Mouse (Mus musculus) layer of hippocampus, adult 8-10 months (tissue): ENCODE data around the gene Pld3. TPM values are rescaled to one million over a fixed set of nuclear protein-coding genes. Genes with fewer than 3 reads are reported as not detected.

ENCODE experiments used
- DNase-seq, 2 experiments: peaks; one replicate each; pipeline ENCODE4 v3.0.0; 2022; ENCODE audit warnings: low spot score in 2 of 2
- total RNA-seq, 4 experiments: library from RNA; stranded (reverse); gene quantifications; 2 replicates each; pipeline ENCODE4 v1.2.4; 2022

The Pld3 gene
- total RNA-seq, 4 experiments from 2014 or later: 559 to 594 (median 575) TPM

DNA sequence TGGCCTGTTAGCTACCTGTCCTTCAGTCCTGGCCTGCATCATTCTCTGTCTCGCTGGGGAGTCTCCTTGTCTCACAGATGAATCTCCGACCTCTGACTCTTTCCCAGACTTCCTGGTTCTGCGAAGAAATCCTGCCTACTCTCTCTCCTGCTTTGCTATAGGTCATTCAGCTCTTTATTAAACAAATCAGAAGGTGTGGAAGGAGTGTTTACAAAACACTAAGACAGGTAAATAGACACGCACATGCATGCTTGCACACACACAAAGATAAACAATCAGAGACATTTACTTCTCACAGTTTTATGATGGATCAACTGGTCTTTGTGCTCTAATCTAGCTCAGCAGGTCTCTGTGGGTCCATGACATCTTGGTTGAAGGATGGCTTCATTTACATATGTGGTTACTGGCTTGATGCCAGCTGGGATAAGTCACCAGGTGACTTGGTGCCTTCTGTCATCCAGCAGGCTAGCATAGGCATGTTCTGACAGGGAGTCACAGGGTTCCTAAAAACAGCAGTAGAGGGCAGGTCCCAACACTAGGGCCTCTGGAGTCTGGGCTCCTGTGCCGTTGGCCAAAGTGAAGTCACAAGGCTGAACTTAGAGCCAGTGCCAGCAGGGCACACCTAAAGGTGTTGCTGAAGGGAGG lies 16.7 kb upstream of the Pld3 start:
- no peak for DNase-seq

DNA sequence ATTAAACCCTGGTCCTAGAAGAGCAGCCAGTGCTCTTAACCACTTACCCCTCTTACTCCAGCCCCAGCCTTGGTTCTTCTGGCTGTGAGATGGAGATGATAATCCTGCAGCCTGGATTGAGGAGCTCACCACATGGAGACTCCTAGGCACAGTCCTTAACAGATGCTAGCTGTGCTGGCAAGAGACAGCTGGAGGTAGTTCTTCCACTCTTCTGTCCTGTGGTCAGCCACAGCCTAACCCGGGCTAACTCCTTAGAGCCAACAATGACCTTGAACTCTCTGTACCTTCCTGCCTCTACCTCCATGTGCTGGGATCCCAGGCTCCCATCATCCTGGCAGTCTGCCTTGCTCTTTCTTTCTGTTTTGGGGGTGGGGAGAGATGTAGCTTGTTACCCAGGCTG lies 8.0 kb upstream of the Pld3 start:
- no peak for DNase-seq

DNA sequence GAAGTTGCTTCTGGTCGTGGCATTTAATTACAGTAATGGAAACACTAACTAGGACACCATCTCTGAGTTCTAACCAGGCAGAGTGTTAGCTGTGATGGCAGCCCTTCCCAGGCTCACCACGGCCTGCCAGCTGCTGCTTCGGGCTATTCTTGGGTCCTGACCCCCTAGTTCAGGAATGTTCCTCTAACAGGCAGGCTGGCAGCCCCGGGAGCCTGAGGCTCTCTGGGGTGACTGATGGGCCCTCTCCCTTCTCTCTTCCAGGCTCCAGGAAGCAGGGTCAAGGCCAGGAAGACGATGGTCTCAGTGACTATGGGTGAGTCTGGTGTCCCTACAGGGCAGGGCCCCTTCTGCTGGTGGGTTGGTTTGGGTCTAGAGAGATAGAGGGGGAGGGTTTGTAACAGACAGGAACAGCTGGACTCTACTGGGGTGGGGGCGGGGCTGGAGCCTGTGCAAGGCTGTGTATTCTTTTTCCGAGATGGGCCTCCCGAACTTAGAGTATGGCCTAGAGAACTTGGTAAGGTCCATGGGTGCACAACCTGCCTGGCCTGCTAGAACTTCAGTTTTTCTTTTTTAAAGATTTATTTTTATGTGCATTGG lies 7.4 kb upstream of the Pld3 start:
- DNase-seq: no peak

DNA sequence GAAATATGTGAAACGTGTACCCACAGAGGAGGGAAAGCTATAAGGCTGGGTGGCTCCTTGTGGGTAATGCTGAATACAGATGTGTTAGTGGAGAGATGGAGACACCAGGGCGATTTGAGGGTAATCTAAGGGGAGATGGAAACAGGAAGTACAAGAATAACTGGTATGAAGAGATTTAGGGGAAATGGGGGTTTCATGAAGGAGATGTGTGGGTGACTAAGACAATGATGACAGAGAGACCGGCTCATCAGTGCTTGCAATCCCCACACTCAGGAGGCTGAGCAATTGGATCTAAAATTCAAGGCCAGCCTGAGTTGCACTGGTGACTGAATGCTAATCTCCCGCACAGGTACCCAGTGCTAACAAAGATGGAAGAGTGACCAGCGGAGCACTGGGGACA lies 948 bp downstream of the Pld3 start:
- DNase-seq: no peak

DNA sequence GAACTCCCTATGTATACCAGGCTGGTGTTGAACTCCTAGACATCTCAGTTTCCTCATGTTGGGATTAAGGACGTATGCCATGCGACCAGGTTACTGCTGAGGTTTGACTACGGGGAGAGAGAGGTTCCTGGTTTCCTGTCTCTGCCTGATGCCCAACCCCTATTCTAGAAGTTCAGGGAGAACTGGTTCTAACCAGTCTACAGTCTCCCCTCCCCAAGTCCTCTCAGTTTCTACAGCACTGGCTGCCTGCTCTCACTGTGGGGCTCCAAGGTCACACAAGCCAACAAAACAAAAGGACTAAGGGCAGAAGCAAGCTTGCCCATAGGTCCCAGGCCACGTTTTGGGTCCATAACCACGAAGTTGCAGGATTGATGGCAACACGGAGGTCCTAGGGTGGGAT lies 3.4 kb downstream of the Pld3 start:
- DNase-seq: no peak

DNA sequence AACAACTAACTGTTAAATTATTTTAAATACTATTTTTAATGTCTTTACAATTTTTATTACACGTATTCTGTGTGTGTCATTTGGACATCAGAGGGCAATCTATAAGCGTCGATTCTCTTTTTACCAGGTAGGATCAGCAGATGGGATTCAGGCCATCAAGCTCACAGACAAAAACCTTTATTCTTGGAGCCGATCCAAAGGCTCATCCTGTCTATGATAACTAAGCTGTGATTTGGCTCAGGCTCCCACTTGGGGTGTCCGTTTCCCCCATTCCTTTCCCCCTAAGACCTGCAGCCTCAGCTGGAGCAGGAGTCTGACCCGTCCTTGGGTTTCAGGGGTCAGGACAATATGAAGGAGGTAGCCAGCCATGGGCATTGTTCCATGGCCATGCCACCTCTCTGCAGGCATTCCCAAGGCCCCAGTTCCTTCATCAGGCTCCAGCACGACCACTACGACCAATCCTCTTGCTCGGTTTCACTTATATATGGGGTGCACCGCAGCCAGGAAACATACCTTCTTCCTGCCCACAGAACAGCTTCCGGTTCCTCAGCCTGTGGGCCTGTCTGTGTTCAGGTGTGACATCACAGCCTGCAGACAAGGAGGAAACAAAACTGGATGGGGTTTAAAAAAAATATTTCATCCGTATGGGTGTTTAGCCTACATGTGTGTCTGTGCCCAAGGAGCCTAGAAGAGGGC lies 8.2 kb downstream of the Pld3 start:
- no peak for DNase-seq

DNA sequence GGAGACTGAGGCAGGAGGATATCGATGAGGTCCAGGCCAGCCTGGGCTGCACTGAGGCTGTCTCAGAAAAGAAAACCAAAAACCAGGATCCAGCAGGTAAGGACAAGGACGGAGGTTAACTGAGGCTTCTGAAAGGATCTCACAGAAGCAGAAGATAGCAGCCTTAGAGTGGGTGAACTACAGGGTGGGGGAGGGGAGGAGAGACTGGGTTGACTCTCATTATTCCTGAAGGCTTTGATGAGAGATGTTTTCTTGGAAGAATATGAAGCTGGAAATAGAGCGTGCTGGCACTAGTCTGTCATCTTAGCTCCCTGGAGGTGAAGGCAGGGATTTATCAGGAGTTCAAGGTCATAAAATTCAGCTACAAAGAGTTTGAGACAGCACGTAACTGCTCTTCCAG lies 9.2 kb downstream of the Pld3 start:
- no peak for DNase-seq

DNA sequence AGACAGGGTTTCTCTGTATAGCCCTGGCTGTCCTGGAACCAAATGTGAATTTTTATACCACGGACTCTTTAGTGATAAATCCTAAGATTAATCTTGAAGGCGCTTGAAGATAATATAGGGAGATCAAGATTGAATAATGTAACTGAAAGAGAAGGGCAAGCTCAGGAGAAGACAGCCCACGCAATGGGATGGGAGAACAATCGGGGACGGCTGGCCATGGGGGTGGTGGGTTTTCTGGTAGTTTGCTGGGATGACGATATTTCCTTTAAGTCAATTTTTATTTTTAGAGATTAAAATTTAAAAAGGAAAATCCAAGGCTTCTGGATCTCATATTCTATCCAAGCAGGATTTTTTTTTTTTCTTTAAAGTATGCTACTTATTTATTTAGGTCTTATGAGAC lies 10.0 kb downstream of the Pld3 start:
- DNase-seq: no peak

DNA sequence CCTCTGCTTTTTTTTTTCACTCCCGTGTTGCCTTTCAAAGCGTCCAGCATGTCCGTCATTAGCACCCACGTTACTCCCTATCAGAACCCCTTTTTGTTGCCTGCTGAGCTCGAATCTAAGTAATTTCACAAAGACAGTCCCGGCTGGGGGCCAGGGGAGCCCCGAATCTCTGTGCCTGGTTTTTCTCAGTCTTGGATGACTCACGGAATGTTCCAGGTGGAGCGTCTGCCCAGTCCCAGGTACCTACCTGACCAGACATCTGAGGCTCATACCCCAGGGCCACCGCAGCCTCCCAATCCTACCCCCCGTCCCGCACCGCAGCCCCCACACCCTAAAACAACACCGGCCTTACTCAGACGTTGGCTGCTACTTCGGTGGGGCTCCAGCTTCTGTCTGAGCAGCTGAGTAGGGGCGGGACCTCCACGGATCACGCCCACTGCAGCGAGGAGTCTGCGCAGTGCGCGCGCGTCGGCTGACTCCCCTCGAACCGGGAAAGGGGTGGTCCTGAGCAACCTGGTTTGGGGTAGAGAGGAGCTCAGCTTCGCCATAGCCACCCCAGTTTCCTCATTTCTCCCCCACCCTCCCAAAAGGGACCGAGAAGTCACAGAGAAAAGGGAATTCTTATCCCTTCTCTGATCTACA lies 10.5 kb downstream of the Pld3 start:
- peak; percentile 86 to 89 for DNase-seq

DNA sequence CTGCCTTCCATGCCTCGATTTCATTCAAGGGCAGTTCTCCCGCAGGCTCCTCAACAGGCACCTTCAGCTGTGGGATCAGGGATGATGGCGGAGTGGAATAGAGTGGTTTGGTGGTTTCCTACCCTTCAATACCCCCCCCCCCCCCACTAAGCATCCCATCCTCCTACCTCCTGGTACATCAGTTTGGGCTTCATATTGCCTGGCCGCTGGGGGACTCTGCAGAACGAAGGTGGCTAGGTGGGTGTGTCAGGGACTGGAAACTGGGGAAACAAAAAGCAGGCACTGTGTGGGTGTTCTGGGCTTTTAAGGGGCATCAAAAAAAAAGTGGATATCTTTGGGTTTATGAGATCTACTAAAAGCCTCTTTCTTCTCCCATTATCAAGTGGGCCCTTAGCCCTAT lies 11.1 kb downstream of the Pld3 start:
- no peak for DNase-seq

DNA sequence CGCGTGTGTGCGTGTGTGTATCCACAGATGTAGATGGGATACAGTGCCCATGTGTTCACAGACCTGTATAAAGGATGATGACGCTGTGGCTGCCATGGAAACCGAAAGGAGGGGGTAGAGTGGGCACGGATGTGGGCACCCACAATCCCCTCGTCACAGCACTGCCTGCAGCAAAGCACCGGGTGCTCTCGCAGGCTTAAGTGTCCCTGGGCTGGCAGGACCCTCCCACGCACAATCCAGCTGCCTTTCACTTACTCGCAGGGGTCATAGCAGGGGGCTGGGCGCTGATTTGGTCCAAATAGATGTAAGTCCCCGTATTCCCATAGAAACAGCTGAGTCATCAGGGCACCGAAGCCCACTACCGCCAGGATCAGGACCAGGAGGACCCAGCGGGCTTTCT lies 11.6 kb downstream of the Pld3 start:
- peak; percentile 86 to 92 for DNase-seq

DNA sequence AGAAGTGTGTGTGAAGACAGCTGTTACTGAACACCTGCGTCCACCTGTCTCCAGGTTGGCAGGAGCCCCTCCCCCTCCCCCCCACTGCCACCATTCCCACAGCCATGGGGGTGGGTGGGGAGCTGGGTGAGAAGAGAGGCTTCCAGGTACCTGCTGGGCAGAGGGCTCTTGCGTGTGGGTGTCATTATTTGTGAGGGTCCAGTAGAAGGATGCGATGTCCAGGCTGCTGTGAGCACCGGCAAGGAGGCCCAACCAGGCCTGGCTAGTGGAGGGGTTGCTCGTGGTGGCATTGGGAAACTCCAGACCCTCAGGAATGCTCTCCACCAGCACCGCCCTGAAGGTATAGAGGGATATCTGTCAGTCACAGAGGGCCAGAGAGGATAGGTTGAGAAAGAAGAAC lies 12.1 kb downstream of the Pld3 start:
- DNase-seq: no peak

DNA sequence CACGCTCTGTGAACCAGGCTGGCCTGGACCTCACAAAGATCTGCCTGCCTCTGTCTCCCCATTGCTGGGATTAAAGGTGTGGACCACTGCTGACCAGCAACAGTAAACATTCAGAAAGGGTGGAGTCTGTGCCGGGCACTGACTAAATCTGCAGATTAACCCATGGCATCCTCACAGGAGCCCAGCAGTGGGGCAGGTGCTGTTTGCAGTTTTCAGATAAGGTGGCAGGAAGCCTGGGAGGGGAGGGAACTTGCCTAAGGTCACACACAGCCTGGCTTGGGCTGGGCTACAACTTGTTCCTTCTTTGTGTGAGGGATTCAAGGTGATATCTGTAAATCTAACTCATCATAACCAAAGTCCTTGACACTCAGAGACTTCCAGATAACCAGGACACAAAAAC lies 12.5 kb downstream of the Pld3 start:
- no peak for DNase-seq

DNA sequence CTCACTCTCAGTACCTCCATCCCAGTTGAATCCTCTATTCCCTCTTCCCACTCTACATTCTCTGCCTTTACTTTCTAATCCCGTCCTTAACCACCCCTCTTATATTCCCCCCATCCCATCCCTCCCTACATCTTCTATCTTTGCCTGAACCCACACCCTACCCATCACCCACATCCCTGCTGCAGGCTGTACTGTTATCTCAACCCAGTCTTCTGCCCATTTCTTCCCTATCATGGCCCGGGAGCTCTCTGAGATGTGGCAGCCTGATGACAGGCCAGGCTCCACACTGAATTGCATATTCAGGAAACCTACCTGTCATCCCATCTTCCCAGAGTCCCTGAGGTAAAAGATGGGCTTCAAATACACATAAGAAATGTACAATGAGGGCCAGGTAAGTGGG lies 14.2 kb downstream of the Pld3 start:
- DNase-seq: no peak

DNA sequence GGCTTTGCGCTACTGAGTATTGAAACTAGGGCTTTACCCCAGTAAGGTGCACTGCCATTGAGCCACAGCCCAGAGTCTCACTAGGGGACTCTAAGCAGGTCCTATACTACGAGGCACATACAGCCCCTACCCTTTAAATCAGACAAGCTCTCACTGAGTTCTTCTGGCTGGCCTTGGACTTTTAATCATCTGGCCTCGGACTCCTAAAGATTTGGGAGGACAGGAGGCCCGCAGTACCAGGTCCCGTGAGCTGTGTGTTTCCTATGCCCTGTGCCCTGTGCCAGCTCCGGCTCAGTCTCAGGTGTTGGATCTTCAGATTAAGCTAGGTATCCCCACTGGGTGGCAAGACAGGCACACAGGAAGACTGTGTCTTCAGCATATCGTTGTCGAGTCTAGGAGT lies 15.0 kb downstream of the Pld3 start:
- no peak for DNase-seq

DNA sequence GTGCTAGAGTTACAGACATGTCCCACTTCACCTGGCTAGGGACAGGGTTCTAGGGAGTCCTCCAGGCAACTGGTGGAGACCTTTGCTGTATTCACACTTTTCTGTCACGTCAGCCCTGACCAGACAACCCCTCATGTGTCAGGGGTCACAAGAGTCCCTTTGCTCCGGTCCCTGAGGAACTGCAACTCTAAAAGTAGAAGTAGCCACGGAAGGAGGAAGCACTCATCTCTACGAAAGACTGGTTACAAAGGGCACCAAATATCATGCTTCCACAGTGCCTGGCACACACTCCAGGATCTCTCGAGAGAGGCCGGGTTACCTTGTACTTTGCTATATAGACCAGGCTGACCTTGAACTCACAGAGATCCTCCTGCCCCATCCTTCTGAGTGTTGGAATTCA lies 16.4 kb downstream of the Pld3 start:
- DNase-seq: no peak

DNA sequence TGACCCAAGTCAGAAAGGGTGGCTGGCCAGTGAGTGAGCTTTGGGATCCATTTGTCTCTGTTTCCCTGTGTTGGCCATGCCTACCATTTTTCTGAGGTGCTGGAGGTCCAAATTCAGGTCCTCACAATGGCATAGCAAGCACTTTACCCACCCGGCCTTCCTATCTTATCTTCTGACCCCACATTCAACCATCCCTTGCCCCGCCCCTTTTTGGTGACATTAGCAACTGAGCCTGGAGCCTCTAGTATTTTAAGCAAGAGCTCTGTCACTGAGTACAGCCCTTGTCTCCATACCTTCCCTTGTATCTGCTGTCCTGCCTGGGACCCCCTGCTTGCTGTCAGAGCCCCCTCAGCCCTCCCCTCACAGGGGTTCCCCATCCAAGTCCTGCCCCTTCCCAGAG lies 17.6 kb downstream of the Pld3 start:
- no peak for DNase-seq

DNA sequence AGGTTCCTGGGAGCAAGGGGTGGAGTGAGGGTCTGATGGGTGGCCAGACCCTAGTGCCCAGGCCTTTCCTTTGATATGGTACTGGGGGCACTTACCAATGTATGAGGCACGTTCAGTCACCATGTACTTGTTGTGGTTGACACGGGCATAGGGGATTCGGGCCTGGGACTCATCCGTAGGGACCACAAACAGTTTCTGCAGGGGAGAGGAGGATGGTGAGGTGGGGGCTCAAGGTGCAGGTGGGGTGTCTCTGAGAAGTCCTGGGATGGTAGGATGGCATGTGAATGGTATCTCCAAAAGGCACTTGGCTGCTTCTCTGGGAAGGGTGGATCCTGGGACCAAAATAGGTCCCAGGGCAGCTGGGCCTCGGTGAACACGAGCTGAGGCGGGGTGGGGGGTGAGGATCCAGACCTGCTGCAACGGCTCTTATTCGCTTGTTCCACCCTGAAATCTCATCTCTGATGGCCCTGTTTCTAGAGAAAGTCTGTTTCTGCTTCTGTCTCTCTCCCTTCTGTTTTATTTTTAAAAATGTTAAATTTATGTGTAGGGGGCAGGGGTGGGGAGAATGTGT lies 20.5 kb downstream of the Pld3 start:
- no peak for DNase-seq

DNA sequence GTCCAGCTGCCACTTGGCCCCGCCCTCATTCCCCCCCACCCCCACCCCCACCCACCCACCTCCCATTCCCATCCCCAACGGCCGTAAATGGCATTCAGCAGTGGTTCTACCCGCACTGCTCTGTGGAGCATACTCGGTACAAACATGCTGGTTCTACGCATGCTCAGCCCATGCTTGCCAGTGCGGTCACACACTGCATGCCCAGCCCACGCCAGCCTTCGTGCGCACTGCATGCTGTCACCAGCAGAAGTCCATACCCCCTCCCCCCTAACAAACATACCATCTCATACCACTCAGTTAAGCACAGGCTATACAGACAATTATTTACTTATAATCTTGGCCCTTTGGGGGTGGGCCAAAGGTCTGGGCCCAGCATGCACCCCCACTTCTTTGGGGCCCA lies 21.3 kb downstream of the Pld3 start:
- no peak for DNase-seq

DNA sequence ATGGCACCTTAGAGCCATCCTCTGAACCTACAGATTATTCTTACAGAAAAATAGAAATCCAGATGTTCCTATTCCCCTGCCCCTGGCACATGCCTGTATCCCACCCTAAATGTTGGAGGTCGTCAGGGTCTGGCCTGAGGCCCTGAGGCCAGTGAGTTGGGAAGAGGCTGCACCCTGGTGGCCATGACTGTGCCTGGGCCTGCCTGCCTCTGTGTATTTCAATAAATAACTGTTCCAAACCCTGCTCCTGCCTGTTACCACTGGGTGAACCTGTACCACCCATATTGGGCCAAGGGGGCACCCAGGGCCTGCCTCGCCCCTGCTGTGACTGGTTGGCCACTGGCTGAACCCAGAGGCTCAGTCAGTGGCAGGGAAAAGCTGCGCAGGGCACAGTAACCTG lies 22.1 kb downstream of the Pld3 start:
- DNase-seq: no peak

DNA sequence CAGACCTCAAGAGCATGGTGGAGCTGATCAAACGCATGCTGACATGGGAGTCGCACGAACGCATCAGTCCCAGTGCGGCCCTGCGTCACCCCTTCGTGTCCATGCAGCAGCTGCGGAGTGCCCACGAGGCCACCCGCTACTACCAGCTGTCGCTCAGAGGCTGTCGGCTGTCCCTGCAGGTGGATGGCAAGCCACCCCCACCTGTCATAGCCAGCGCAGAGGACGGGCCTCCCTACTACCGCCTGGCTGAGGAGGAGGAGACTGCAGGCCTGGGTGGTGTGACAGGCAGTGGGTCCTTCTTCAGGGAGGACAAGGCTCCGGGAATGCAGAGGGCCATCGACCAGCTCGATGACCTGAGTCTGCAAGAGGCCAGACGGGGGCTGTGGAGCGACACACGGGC lies 23.9 kb downstream of the Pld3 start:
- DNase-seq: no peak
